Mouse (Mus musculus) G1E (cell line): ENCODE results near the gene Nt5dc1. TPM values are rescaled to one million over a fixed set of nuclear protein-coding genes. Genes with fewer than 3 reads are reported as not detected.

ENCODE experiments used
- ATAC-seq: 2 replicates; pipeline ENCODE4 v1.8.0; 2016; ENCODE audit warnings: mild to moderate bottlenecking; ENCODE audit not compliant: insufficient number of reproducible peaks, poor library complexity, low FRiP score, severe bottlenecking; ENCODE audit errors: extremely low read depth
- DNase-seq: peaks from one replicate; pipeline ENCODE4 v3.0.0; 2012; ENCODE audit warnings: low spot score
- H3K27me3 ChIP-seq: 2 replicates; pipeline ENCODE4 v1.6.1; 2012; ENCODE audit warnings: mild to moderate bottlenecking, low read length, inconsistent platforms; ENCODE audit not compliant: insufficient read depth
- H3K36me3 ChIP-seq: replicated peaks from 2 replicates; pipeline ENCODE3; 2012; ENCODE audit warnings: mild to moderate bottlenecking, inconsistent platforms
- H3K4me1 ChIP-seq: 2 replicates; pipeline ENCODE4 v1.6.1; 2012; ENCODE audit warnings: low read depth, low read length, inconsistent platforms, mixed read lengths; ENCODE audit not compliant: insufficient read depth
- H3K4me3 ChIP-seq: 2 replicates; pipeline ENCODE4 v1.5.1; 2012; ENCODE audit warnings: low read depth, mild to moderate bottlenecking, inconsistent platforms, low read length, moderate library complexity, mixed read lengths
- H3K9me3 ChIP-seq: replicated peaks from 2 replicates; pipeline ENCODE4 v1.6.1; 2012; ENCODE audit warnings: inconsistent platforms
- CTCF ChIP-seq: IDR thresholded peaks from 2 replicates; pipeline ENCODE4 v1.5.1; 2012; ENCODE audit warnings: low read depth, low read length, inconsistent platforms, mixed read lengths
- GATA1 ChIP-seq: IDR thresholded peaks from 2 replicates; pipeline ENCODE4 v1.6.1; 2012; ENCODE audit warnings: borderline replicate concordance, low read length, inconsistent platforms, mixed read lengths
- GATA2 ChIP-seq: IDR thresholded peaks from 2 replicates; pipeline ENCODE4 v1.6.1; 2012; ENCODE audit warnings: low read depth, low read length, inconsistent platforms, borderline replicate concordance
- POLR2AphosphoS5 ChIP-seq: IDR thresholded peaks from 2 replicates; pipeline ENCODE4 v1.6.1; 2012; ENCODE audit warnings: low read depth, low read length, inconsistent platforms; ENCODE audit not compliant: insufficient replicate concordance
- TAL1 ChIP-seq: conservative IDR thresholded peaks from 2 replicates; pipeline ENCODE4 v1.6.1; 2012; ENCODE audit warnings: low read depth, low read length, inconsistent platforms, mixed read lengths
- polyA plus RNA-seq: library from polyadenylated mRNA; stranded (reverse); fragments of >175 nt; gene quantifications from 2 replicates; pipeline ENCODE4 v1.2.3, GENCODE M21; 2012
- total RNA-seq, 2 experiments: library from RNA; stranded (forward) in 1 of 2; stranded (reverse) in 1 of 2; fragments of 200-1000 nt in 1 of 2; fragments of >200 nt in 1 of 2; fragmentation: Nextera tagmentation in 1 of 2; gene quantifications; 2 replicates each; pipeline ENCODE4 v1.2.3; 2014 to 2017

The Nt5dc1 gene
- total and polyA plus RNA-seq, 3 experiments, result 7.6 to 48.8 (median 34.8) TPM

DNA sequence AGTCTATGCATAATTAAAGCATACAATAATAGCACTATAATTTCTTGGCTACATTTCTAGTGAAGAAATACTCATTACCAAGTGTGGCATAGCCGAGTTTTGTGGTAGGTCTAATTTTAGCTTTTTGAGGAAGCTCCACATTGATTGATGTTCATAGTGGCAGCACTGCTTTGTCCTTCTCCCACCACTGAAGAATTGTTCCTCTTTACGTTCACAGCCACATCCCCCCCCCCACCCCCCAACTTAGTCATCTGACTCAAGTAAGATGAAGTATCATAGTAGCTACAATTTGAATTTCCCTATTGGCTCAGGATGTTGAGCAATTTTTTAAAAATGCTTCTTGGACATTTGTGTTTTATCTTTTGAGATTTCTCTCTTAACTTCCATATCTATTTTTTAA lies 168.8 kb downstream of the Nt5dc1 start:
- TF ChIP-seq GATA1, result no peak
- no peak for TF ChIP-seq CTCF
- TF ChIP-seq TAL1, result no peak
- TF ChIP-seq GATA2, result no peak
- TF ChIP-seq POLR2AphosphoS5, result no peak
- Histone ChIP-seq H3K9me3 (no peaks in the 10 kb centered on the region), H3K4me1 (no peaks in the 10 kb centered on the region), H3K4me3 (no peak overlapping the region), H3K27me3 (no peaks in the 10 kb centered on the region), H3K36me3 (no peaks in the 10 kb centered on the region)
- no peak for DNase-seq
- ATAC-seq, result no peak

DNA sequence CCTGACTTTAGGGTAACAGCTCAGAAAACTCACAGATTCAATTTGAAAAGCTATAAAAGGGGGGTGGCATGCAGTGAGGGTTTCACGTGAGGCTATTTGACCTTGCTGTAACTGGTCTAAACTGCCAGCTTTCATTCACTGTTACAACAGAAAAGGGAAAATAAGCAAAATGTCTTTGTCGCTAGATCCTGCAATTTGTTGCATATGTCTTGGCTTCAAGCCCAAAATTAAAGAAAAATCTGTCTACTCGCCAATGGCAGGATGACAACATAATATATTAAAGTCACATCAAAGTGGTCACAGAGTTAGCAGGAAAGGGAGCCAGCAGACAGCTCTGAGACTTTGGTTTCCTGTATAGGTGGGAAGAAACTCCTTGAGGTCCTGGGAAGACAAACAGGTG lies 170.6 kb downstream of the Nt5dc1 start:
- no peaks in the 10 kb centered on the region for H3K9me3 ChIP-seq
- H3K27me3 ChIP-seq, result no peaks in the 10 kb centered on the region

DNA sequence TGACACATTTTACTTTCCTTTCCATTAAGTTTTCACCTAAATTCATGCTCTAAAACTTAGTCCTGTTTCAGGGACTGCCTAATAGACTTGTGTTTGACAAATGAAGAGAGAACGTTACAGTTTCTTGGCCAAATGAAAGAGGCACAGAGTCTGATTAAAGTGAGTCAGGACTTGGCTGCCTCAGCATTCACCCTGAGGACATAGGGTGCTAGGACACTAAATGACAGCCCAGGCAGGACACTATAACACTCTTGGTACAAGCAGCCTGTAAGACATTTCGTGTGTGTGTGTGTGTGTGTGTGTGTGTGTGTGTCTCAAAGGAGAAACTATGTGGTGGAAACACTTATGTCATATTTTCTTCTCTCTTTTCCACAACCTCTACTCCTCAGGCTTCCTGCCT lies 172.2 kb downstream of the Nt5dc1 start:
- ATAC-seq, result no peak
- Histone ChIP-seq H3K36me3 (no peaks in the 10 kb centered on the region), H3K9me3 (no peaks in the 10 kb centered on the region), H3K4me1 (no peaks in the 10 kb centered on the region), H3K27me3 (no peaks in the 10 kb centered on the region), H3K4me3 (no peak overlapping the region)
- TF ChIP-seq GATA2 (no peak), TAL1 (no peak), POLR2AphosphoS5 (no peak), GATA1 (no peak), CTCF (no peak)
- DNase-seq, result no peak

More for the DNA sequence above, 170.6 kb downstream of the Nt5dc1 start:
- ATAC-seq, result no peak
- TF ChIP-seq TAL1, result no peak
- no peak for TF ChIP-seq POLR2AphosphoS5
- no peak for TF ChIP-seq GATA2
- no peak for TF ChIP-seq GATA1
- no peak for TF ChIP-seq CTCF
- Histone ChIP-seq H3K36me3 (no peaks in the 10 kb centered on the region), H3K4me1 (no peaks in the 10 kb centered on the region), H3K4me3 (no peak overlapping the region)
- DNase-seq, result no peak

DNA sequence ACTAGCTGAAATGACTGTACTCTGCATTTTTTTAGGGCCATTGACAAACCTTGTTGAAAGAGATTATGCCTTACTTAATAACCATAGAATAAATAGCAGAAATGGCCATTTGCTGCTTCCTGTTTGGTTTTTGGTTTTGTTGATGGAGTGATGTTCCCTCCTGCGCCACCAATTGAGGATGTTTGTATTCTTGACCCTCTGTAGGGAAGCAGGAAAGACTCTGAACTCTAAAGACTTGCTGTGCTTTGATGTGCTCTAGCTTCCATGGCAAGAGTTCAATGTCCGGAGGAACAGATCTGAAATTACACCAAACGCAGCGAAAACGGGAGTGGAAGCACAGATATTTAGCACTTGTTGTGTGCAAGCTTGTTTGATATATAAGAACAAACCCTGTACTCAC lies 173.6 kb downstream of the Nt5dc1 start:
- Histone ChIP-seq H3K9me3 (no peaks in the 10 kb centered on the region), H3K27me3 (no peaks in the 10 kb centered on the region), H3K36me3 (no peaks in the 10 kb centered on the region), H3K4me3 (no peak overlapping the region), H3K4me1 (no peaks in the 10 kb centered on the region)
- no peak for TF ChIP-seq CTCF
- no peak for TF ChIP-seq TAL1
- TF ChIP-seq GATA2, result no peak
- no peak for TF ChIP-seq GATA1
- TF ChIP-seq POLR2AphosphoS5, result no peak
- no peak for ATAC-seq
- DNase-seq, result no peak

DNA sequence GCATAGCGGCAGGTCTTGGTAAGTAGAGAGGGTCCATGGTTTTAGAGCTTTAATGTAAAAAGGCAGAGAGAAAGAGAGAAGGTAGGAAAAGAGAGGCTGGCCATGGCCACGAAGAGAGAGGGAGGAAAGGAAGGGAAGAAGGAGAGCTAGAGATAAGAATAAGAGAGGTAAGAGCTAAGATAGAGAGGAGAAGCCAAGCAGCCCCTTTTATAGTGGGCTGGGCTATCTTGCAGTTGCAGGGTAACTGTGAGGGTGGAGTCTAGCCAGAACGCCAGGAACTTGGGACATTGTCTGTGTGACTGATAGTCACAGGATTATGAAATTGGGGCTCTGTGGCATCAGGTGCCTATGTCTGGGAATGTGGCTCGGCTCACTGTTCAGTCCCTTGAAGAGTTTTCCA lies 179.8 kb downstream of the Nt5dc1 start:
- TF ChIP-seq GATA2, result no peak
- TF ChIP-seq GATA1, result no peak
- no peak for TF ChIP-seq CTCF
- no peak for TF ChIP-seq POLR2AphosphoS5
- no peak for TF ChIP-seq TAL1
- DNase-seq, result no peak
- Histone ChIP-seq H3K4me1 (no peaks in the 10 kb centered on the region), H3K4me3 (no peak overlapping the region), H3K36me3 (no peaks in the 10 kb centered on the region), H3K9me3 (no peaks in the 10 kb centered on the region), H3K27me3 (peaks cover 6% of the 10 kb centered on the region; the same call in 1 of the 2 replicates)
- no peak for ATAC-seq

Other genes with a start within 250 kb of the Nt5dc1 start
- not detected in 2 replicates for gene Dse, start 210.8 kb downstream of the Nt5dc1 start, total RNA-seq (2014; fragmentation: Nextera tagmentation)
- gene Dse, start 210.8 kb downstream of the Nt5dc1 start, total RNA-seq (2017), result under 0.01 TPM in 1 of 2 replicates, not detected in the other
- not detected in 2 replicates for gene Dse, start 210.8 kb downstream of the Nt5dc1 start, polyA plus RNA-seq
- gene Tspyl1, start 136.4 kb downstream of the Nt5dc1 start, total RNA-seq (2014; fragmentation: Nextera tagmentation), result 37.0 and 41.1 TPM in 2 replicates
- 40.9 and 43.5 TPM in 2 replicates for gene Tspyl1, start 136.4 kb downstream of the Nt5dc1 start, total RNA-seq (2017)
- 19.6 and 20.6 TPM in 2 replicates for gene Tspyl1, start 136.4 kb downstream of the Nt5dc1 start, polyA plus RNA-seq
- 0.53 and 0.60 TPM in 2 replicates for gene Tspyl4, start 121.1 kb downstream of the Nt5dc1 start, total RNA-seq (2014; fragmentation: Nextera tagmentation)
- 0.82 and 1.5 TPM in 2 replicates for gene Tspyl4, start 121.1 kb downstream of the Nt5dc1 start, total RNA-seq (2017)
- 0.14 TPM in 2 replicates for gene Tspyl4, start 121.1 kb downstream of the Nt5dc1 start, polyA plus RNA-seq
- not detected in 2 replicates for gene Col10a1, start 28.6 kb downstream of the Nt5dc1 start, total RNA-seq (2014; fragmentation: Nextera tagmentation)
- 0.05 TPM in 1 of 2 replicates, not detected in the other for gene Col10a1, start 28.6 kb downstream of the Nt5dc1 start, total RNA-seq (2017)
- gene Col10a1, start 28.6 kb downstream of the Nt5dc1 start, polyA plus RNA-seq, result not detected in 2 replicates
- not detected in 2 replicates for gene Frk, start 64.8 kb upstream of the Nt5dc1 start, total RNA-seq (2014; fragmentation: Nextera tagmentation)
- 0.06 TPM in 1 of 2 replicates, not detected in the other for gene Frk, start 64.8 kb upstream of the Nt5dc1 start, total RNA-seq (2017)
- gene Frk, start 64.8 kb upstream of the Nt5dc1 start, polyA plus RNA-seq, result not detected in 2 replicates